Mouse (Mus musculus): ENCODE data around the gene 3110009E18Rik.

The 3110009E18Rik gene

DNA sequence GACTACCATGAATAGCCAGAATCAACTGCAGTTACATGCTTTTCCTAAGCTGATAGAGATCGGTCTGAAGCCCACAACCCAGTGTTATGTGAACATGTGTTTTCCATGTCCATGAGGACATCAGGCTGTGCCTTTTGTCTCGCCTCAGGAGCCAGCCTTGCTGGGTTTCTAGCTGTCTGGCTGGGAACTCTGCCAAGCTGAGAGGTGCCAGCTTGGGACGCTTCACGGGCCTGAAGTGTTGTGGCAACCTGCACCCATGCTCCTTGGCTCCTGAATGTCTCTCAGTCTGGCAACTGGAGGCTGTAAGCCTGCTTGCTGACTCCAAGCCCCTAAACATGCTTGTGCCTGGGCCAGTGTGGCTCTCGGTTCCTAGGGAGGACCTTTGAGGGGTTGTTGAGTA, 21.6 kb downstream of the 3110009E18Rik start:
- no peak for DNase-seq (ENCODE audit: low read depth, low spot score)

DNA sequence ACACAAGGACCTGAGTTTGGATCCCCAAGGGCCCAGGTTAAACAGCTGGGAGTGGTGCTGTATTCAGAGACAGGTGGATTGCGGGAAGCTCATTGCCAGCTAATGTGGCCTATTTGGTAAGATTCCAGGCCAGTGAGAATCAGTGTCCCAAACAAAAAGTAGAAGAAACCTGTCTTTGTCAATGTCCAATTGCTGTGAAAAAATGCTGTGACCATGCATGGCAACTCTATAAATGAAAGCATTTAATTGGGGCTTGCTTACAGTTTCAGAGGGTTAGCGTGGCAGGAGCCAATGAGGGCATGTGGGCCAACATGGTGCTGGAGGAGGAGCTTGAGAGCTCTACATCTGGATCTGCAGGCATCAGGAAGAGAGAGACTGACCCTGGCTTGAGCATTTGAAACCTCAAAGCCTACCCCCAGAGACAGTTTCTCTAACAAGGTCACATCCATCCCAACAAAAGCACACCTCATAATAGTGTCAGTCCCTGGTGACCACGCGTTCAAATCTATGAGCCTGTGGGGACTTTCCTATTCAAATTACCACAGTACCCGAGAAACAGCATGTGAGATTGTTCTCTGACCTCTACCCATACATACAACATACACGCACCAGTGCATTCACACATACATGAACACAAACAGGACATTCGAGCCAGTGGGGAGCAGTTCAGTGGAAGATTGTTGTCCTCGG, 24.7 kb downstream of the 3110009E18Rik start:
- DNase-seq (ENCODE audit: low read depth, low spot score) = no peak

DNA sequence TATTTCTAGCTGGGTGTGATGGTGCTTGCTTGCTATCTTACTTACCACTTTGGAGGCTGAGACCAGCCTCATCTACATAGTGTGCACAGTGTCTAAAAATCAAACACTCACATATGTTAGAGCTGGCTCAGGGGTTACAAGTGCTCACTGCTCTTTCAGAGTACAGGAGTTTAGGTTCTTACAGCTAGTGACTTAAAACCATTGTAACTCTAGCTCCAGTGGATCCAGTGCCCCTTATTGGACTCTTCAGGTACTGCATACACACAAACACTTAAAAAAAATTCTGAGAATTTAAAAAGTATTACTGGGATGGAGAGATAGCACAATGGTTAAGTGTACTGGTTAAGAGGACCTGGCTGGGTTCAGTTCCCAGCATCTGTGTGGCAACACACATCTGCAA, 26.0 kb downstream of the 3110009E18Rik start:
- DNase-seq (ENCODE audit: low read depth, low spot score) = peak; percentile 54

DNA sequence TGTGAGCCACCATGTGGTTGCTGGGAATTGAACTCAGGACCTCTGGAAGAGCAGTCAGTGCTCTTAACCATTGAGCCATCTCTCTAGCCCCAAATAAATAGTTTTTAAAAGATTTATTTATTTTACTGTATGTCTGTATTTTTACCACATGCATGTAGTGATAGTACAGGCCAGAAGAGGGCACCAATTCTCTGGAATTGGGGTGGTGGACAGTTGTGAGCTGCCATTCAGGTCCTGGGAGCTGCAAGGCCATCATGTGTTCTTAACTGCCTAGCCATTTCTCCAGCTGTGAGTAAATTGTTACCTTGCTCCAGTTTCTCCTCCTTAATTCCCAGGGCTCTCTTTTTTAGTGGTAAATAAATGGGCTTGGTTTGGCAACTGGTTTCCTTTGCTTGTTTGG, 33.2 kb downstream of the 3110009E18Rik start:
- DNase-seq (ENCODE audit: low read depth, low spot score) = peak; percentile 45

DNA sequence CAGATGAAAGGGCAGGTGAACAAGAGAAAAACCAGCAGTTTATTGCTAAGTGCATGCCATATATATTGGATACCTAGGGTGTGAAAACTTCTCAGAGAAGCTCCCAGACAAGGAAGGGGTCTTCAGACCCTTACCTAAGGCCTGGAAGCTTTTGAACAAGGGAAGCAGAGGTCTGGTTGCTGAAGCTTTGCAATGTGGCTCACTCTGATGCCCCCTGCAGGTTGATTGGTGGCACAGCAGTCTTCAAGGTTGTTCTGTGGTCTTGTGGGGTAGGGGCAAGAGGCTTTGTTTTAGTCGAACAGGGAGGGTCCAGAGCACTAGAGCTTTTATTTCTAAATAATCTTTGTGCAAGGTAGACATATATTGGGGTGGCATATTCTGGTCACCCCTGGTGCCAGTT, 34.3 kb downstream of the 3110009E18Rik start:
- DNase-seq (ENCODE audit: low read depth, low spot score) = peak; percentile 72

DNA sequence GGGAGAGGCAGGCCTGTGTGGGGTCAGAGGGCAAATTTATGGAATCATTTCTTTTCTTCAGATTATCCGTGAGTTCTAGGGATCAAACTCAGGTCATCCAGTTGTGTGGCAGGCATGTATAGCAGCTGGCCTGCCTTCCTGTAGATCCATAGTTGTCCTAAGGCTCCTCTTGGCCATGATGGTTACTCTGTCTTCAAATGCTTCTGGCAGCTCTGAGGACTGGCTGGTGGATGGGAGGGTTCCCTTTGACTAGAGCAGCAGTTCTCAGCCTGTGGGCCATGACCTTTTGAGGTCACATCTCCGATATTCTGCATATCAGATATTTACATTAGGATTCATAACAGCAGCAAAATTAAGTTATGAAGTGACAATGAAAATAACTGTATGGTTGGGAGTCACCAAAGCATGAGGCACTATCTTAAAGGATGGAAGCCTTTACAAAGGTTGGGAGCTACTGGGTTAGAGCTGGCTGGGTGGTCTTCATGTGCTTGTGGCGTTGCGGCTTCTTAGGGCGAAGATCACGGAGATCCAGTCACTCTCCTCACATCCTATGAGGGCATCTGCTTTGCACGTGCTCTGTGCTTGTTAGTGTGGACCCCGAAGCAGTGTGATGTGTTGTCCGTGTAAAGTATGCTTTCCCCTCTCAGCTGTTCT, 37.6 kb downstream of the 3110009E18Rik start:
- DNase-seq (ENCODE audit: low read depth, low spot score) = no peak

DNA sequence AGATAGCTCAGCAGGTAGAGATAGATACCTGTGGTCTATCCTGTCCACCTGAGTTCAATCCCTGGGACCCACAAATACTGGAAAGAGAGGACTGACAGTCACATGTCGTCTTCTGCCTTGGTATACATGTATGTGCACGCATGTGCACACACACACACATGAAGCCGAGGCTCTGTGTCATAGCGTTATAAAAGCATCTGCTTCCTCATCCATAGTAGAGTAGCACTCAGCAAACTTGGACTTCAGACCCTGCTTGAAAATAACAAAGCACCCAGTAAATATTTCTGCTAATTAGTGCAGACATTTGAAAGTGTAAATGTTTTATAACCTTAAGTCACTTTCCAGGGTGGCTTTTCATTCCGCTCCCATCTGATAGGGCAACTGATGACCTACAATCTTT, 40.5 kb downstream of the 3110009E18Rik start:
- no peak for DNase-seq (ENCODE audit: low read depth, low spot score)

GRCm38 (mm10) chr1:120162616-120163015, 41.6 kb downstream of the 3110009E18Rik start:
- no peak for DNase-seq (ENCODE audit: low read depth, low spot score)

- DNase-seq (ENCODE audit: low read depth, low spot score) = no peak
Measured at GRCm38 (mm10) chr1:120168016-120168415, 47.0 kb downstream of the 3110009E18Rik start.

GRCm38 (mm10) chr1:120168674-120169073, 47.7 kb downstream of the 3110009E18Rik start:
- DNase-seq (ENCODE audit: low read depth, low spot score) = no peak

- DNase-seq (ENCODE audit: low read depth, low spot score) = no peak
Measured at GRCm38 (mm10) chr1:120170307-120170706, 49.3 kb downstream of the 3110009E18Rik start.

DNA sequence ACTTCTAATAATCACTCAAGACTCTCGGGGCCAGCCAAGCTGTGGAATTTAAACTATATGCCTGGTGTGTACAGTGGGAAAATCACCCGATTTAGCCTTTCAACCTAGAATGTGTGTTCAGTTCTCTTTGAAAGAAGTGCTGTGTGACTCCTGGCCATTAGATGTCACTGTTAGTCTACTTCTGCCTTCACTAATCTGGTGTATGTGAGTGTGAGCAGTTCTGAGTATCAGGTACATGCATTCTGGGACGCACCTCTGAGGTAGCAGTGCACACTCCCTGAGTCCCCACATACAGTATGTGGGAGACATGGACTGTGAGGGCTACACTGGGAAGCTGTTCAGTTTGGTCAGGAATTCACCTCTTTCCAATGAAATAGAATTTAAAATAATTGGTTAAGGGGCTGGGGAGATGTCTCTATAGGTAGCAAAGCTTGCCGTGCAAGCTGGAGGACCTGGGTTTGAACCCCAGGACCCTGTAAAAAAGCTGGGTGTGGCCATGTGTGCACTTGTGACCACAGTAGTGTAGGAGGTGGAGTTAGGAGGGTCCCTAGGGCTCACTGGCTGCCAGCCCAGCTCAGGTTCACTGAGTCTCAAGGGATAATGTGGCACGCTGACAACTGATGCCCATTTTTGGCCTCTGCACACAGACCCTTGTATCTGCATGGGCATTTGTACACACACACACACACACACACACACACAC, 51.0 kb downstream of the 3110009E18Rik start:
- peak; percentile 68 for DNase-seq (ENCODE audit: low read depth, low spot score)

DNA sequence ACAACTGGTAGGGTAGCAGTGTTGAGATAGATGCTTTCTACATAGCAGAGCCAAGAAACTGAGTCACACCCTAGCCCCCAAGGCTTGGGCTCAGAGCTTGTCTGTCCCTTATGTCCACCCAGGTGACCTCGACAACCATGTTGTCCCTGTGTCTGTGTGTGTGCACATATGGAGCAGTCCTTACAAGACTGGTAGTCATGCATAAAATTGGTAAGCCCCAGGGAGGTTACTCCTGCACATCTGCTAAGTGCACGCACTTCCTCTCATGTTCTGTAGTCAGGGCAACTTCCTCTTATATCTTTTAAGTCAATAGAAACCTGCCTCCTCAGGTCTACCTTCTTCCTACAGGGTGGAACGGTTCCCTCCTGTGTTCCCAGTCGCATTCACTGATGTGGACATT, 54.0 kb downstream of the 3110009E18Rik start:
- no peak for DNase-seq (ENCODE audit: low read depth, low spot score)

DNA sequence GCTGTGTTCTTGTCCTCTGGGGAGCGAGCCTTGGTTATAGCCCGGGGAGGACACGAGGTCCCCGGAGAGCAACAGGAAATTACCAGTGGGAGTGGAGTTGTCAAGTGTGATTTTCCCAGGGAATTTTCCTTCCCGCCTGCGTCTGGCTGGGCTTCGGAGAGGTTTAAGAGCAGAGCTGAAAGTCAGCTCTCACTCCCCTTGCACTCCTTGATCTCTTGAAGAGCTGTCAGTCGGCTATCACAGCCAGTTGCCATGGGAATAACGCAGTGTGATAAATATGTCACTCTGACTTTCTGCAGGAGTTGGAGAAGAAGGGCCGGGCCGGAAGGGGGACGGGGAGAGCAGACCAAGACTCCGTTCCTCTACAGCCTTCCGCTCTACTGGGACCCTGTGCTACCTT, 55.3 kb downstream of the 3110009E18Rik start:
- DNase-seq (ENCODE audit: low read depth, low spot score) = no peak

GRCm38 (mm10) chr1:120177141-120177540, 56.2 kb downstream of the 3110009E18Rik start:
- DNase-seq (ENCODE audit: low read depth, low spot score) = no peak

DNA sequence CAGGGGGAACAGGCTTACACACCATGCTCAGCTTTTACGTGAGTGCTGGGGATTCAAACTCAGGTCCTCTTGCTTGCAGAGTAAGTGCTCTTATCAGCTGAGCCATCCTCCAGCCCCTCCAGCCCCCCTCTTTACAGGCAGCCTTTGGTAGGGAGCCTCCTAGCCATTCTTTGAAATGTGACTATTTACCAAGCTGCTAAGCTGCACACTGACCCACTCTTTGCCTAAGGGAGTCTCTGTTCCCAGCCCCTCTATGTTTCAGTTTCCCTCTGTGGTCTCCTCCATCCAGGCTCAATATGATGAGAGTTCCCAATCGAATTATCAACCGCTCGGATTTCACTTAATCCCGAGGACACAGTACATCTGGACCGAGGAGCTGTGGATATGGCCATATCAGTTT, 65.2 kb downstream of the 3110009E18Rik start:
- no peak for DNase-seq (ENCODE audit: low read depth, low spot score)

DNA sequence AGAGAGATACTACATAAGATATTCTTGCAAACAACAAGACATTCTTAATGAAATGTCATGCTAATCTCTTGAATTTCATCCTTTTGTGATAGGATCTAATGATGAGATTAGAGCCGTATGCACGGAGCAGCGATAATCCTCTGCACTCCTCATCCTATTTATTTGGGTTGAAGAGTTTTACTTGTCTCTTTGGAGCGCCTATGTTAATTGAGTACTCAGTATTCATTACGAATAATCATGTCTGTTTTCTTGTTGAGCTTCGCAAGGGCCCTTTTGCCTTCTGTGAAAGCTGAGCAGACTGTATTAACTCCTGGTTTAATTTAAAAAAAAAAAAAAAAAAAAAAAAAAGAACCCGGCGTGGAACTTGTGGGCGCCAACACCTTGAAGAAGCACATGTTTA, 65.7 kb downstream of the 3110009E18Rik start:
- DNase-seq (ENCODE audit: low read depth, low spot score) = no peak

DNA sequence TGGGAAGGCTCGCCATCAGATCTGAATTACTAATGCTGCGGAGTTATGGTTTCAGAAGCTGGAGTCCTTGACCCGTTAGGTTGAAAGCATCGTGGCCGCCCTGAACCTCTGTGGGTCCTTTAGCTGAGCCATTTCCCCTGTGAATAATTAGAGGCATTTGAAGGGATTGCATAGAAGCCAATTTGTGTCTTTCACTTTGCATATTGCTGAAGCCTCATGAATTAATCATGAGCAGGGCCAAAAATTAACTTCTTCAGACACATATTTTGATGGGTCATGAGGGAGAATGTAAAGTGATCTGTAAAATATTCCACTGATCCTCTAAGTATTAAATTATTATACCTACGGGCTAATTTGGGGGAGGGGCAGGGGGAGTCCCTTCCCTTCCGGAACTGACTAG, 66.1 kb downstream of the 3110009E18Rik start:
- no peak for DNase-seq (ENCODE audit: low read depth, low spot score)

DNA sequence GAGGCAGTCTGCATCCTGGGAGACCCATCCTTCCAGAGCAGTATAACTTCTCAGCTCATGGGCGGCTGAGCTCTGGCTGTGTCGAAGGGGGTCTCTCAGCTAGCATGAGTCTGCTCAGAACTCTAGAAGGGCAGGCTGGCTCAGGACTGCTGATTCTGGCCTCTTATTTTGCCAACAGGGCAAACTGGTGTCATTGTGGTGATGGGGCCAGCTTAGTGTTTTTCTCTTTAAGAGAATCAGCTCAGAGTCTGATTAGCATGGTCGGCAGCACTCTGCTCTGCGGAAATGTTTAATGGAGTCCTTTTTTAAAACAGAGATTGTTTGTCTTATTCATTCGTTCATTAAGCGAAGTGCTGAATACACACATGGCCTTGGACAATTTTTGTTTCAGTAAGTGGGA, 68.2 kb downstream of the 3110009E18Rik start:
- DNase-seq (ENCODE audit: low read depth, low spot score) = no peak

GRCm38 (mm10) chr1:120190300-120190699, 69.3 kb downstream of the 3110009E18Rik start:
- peak; percentile 45 for DNase-seq (ENCODE audit: low read depth, low spot score)

DNA sequence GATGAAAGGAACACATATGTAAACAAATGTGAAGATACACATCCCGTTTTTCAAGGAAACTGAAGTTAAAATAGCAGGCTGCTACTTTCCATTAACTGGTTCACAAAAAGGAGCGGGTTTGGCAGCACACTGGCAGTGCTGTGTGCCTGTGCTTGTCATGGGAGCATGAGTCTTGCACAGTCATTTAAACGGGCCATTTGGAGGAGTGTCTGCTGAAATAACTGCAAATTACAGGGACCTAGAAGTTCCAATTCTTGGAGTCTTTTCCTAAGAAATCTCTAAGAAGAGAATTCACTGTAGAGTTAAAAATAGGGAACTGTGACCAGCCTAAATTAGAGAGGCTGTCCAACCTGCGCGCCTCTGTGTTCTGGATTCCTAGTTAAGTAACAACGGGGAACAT, 70.0 kb downstream of the 3110009E18Rik start:
- no peak for DNase-seq (ENCODE audit: low read depth, low spot score)

GRCm38 (mm10) chr1:120192321-120192720, 71.3 kb downstream of the 3110009E18Rik start:
- DNase-seq (ENCODE audit: low read depth, low spot score) = no peak

- no peak for DNase-seq (ENCODE audit: low read depth, low spot score)
Measured at GRCm38 (mm10) chr1:120193586-120193985, 72.6 kb downstream of the 3110009E18Rik start.
